ENCODE assay signal across 9 mouse cellular contexts in genomic region chr10:19939282-19939705, GRCm38 (mm10). TPM values are rescaled to one million over a fixed set of nuclear protein-coding genes. Genes with fewer than 3 reads are reported as not detected.
DNase-seq lines count a peak whose midpoint lies in the region; ATAC-seq and TF ChIP-seq lines count a peak whose summit lies in the region.
"Had no signal": no experiment of that assay in that cellular context is flagged by ENCODE, and none has a peak within 500 bp of the region (broad histone marks: within the 10 kb centered on the region; RNA-seq: fewer than 3 reads in every experiment).

No protein-coding gene starts in this region.

- peak; percentile 54 to 56 for DNase-seq in B cell, adult 2 months
- DNase-seq in MEL (ENCODE audit: low read depth, low spot score), result peak; percentile 88
- DNase-seq in cerebellum, adult 11 months, result no peak
- no peak for DNase-seq in urinary bladder, postnatal 4 days (ENCODE audit: low spot score in 2 of 2)
- no peak for DNase-seq in layer of hippocampus, adult 8-10 months (ENCODE audit: low spot score in 2 of 2)
- DNase-seq: heart, postnatal 14 days had no signal

- no peak for TF ChIP-seq RAD21 in MEL (IDR thresholded peaks at IDR 0.05; ENCODE audit: low read depth, low read length)

- H3K4me2 ChIP-seq in kidney, embryonic 14.5 days (replicated peaks; ENCODE audit: low read depth, low read length), result no peak overlapping the region

- H3K9ac ChIP-seq in MEL (ENCODE audit: control insufficient read depth, low read depth, low read length, poor library complexity, severe bottlenecking), result peak overlapping the region; percentile 38
- H3K9ac ChIP-seq in kidney, embryonic 14.5 days (ENCODE audit: low read depth, low read length), result no peak overlapping the region

- TF ChIP-seq EP300 in MEL (IDR thresholded peaks at IDR 0.05; ENCODE audit: low read depth in 1 of 2, low read length in 2 of 2), result peak; percentile 63 to 87

- H3K27me3 ChIP-seq in MEL (ENCODE audit: control insufficient read depth in 1 of 2, insufficient read depth in 2 of 2, low read length in 2 of 2), result peaks cover 6 to 10% of the 10 kb centered on the region in 2 experiments
- no peaks in the 10 kb centered on the region for H3K27me3 ChIP-seq in kidney, embryonic 14.5 days (ENCODE audit: control insufficient read depth, insufficient read depth, low read length)

- peak overlapping the region; percentile 25 to 45; a peak in 2 of 4 replicates for H3K4me3 ChIP-seq in MEL (ENCODE audit: control insufficient read depth in 1 of 2, insufficient read depth in 1 of 2, low read depth in 2 of 2, low read length in 2 of 2)
- no peak overlapping the region for H3K4me3 ChIP-seq in kidney, embryonic 14.5 days (ENCODE audit: low read length)
- H3K4me3 ChIP-seq: myocyte had no signal

- WGBS in kidney, embryonic 14.5 days, result 33% methylated on average over 8 of the region's 8 CpGs

- no peak for TF ChIP-seq CTCF in MEL (IDR thresholded peaks at IDR 0.05 in 2 of 3, conservative IDR thresholded peaks at IDR 0.05 in 1 of 3; ENCODE audit: control insufficient read depth in 1 of 3, insufficient read depth in 1 of 3, low read depth in 2 of 3, low read length in 3 of 3, poor library complexity in 1 of 3, severe bottlenecking in 1 of 3)

- ATAC-seq in kidney, embryonic 14.5 days (ENCODE audit: low FRiP score, low TSS enrichment), result peak; percentile 36; the same call in 1 of the 2 replicates
- peak; percentile 73 for ATAC-seq in megakaryocyte-erythroid progenitor cell, adult 5-6 weeks (replicated peaks; ENCODE audit: low FRiP score, low TSS enrichment, poor library complexity, severe bottlenecking)

- no peaks in the 10 kb centered on the region for H3K9me3 ChIP-seq in MEL (replicated peaks; ENCODE audit: insufficient read depth, low read length)
- no peaks in the 10 kb centered on the region for H3K9me3 ChIP-seq in kidney, embryonic 14.5 days (ENCODE audit: control insufficient read depth, low read length)

- H3K79me2 ChIP-seq in MEL (ENCODE audit: control insufficient read depth, insufficient read depth, low read length, poor library complexity), result no peaks in the 10 kb centered on the region

- no peak for TF ChIP-seq POLR2A in MEL (IDR thresholded peaks at IDR 0.05; ENCODE audit: control insufficient read depth in 1 of 2, insufficient read depth in 1 of 2, low read depth in 1 of 2, low read length in 2 of 2, poor library complexity in 1 of 2)

- peak overlapping the region; percentile 52 for H3K27ac ChIP-seq in MEL (ENCODE audit: control insufficient read depth, low read depth, low read length)
- peak overlapping the region; percentile 42; the same call in 1 of the 2 replicates for H3K27ac ChIP-seq in kidney, embryonic 14.5 days (ENCODE audit: low read depth, low read length)

- H3K4me1 ChIP-seq in MEL (ENCODE audit: control insufficient read depth in 1 of 2, insufficient read depth in 2 of 2, low read length in 2 of 2), result peaks cover 2 to 23% of the 10 kb centered on the region in 2 experiments
- H3K4me1 ChIP-seq in kidney, embryonic 14.5 days (ENCODE audit: control insufficient read depth, insufficient read depth, low read length), result peaks cover 35% of the 10 kb centered on the region; the same call in 1 of the 2 replicates

- peaks cover 0 to 13% of the 10 kb centered on the region in 2 experiments; a peak in 2 of 4 replicates for H3K36me3 ChIP-seq in MEL (ENCODE audit: control insufficient read depth in 1 of 2, insufficient read depth in 2 of 2, low read length in 2 of 2)
- no peaks in the 10 kb centered on the region for H3K36me3 ChIP-seq in kidney, embryonic 14.5 days (ENCODE audit: control insufficient read depth, insufficient read depth, low read length)

TF ChIP-seq in MEL, 35 proteins besides CTCF, POLR2A, EP300 and RAD21:
- TF ChIP-seq MAFK (IDR thresholded peaks at IDR 0.05; ENCODE audit: borderline replicate concordance, low read depth, low read length) (no peak), MYB (IDR thresholded peaks at IDR 0.05; ENCODE audit: low read depth, low read length) (no peak), ETS1 (IDR thresholded peaks at IDR 0.05; ENCODE audit: low read depth, low read length) (peak; percentile 76), KAT2A (conservative IDR thresholded peaks at IDR 0.05; ENCODE audit: low read depth, low read length) (no peak), POLR2AphosphoS5 (IDR thresholded peaks at IDR 0.05; ENCODE audit: borderline replicate concordance, low read depth, low read length) (no peak), MAX (IDR thresholded peaks at IDR 0.05; ENCODE audit: low read length) (peak; percentile 29; the same call in 1 of the 2 replicates), GABPA (IDR thresholded peaks at IDR 0.05; ENCODE audit: low read depth, low read length) (no peak), JUND (IDR thresholded peaks at IDR 0.05; ENCODE audit: low read depth, low read length) (no peak), MEF2A (IDR thresholded peaks at IDR 0.05; ENCODE audit: extremely low read depth, insufficient replicate concordance, low read depth, low read length, poor library complexity, severe bottlenecking) (no peak), NRF1 (IDR thresholded peaks at IDR 0.05; ENCODE audit: insufficient read depth, low read depth, low read length, poor library complexity, severe bottlenecking) (no peak), SIN3A (IDR thresholded peaks at IDR 0.05; ENCODE audit: low read length) (0 out of 2 replicates have a peak, but pooled peaks have one; percentile 11), SMC3 (IDR thresholded peaks at IDR 0.05; ENCODE audit: low read depth, low read length) (no peak), POLR2AphosphoS2 (IDR thresholded peaks at IDR 0.05; ENCODE audit: low read length) (no peak), RCOR1 (IDR thresholded peaks at IDR 0.05; ENCODE audit: low read depth, low read length) (peak; percentile 70; the same call in 1 of the 2 replicates), CHD2 (IDR thresholded peaks at IDR 0.05; ENCODE audit: low read length) (no peak), ZNF384 (IDR thresholded peaks at IDR 0.05; ENCODE audit: low read depth, low read length) (no peak), USF2 (IDR thresholded peaks at IDR 0.05; ENCODE audit: borderline replicate concordance in 1 of 2, insufficient read depth in 1 of 2, low read depth in 1 of 2, low read length in 2 of 2) (no peak), ZMIZ1 (IDR thresholded peaks at IDR 0.05; ENCODE audit: low read depth, low read length) (no peak), UBTF (IDR thresholded peaks at IDR 0.05; ENCODE audit: borderline replicate concordance, insufficient read depth, low read depth, low read length) (no peak), TCF12 (IDR thresholded peaks at IDR 0.05; ENCODE audit: low read depth, low read length) (peak; percentile 35; the same call in 1 of the 2 replicates), NELFE (IDR thresholded peaks at IDR 0.05; ENCODE audit: low read depth, low read length) (no peak), CHD1 (IDR thresholded peaks at IDR 0.05; ENCODE audit: low read depth, low read length) (no peak), GATA1 (IDR thresholded peaks at IDR 0.05; ENCODE audit: low read depth, low read length) (peak; percentile 71), E2F4 (IDR thresholded peaks at IDR 0.05; ENCODE audit: borderline replicate concordance, low read depth, low read length) (no peak), MAZ (IDR thresholded peaks at IDR 0.05; ENCODE audit: low read depth, low read length) (no peak), TBP (IDR thresholded peaks at IDR 0.05; ENCODE audit: low read depth, low read length) (no peak), USF1 (IDR thresholded peaks at IDR 0.05; ENCODE audit: low read depth, low read length) (no peak), MYC (IDR thresholded peaks at IDR 0.05; ENCODE audit: low read depth, low read length) (no peak), ZKSCAN1 (IDR thresholded peaks at IDR 0.05; ENCODE audit: low read depth, low read length) (no peak), MXI1 (IDR thresholded peaks at IDR 0.05; ENCODE audit: low read depth, low read length) (no peak), ZC3H11A (IDR thresholded peaks at IDR 0.05; ENCODE audit: low read depth, low read length) (no peak), BHLHE40 (IDR thresholded peaks at IDR 0.05; ENCODE audit: borderline replicate concordance, low read depth, low read length) (peak; percentile 16; the same call in 1 of the 2 replicates), HCFC1 (IDR thresholded peaks at IDR 0.05; ENCODE audit: low read depth, low read length) (no peak), ELF1 (IDR thresholded peaks at IDR 0.05; ENCODE audit: low read depth, low read length) (peak; percentile 39; the same call in 1 of the 2 replicates), TAL1 (IDR thresholded peaks at IDR 0.05; ENCODE audit: low read length) (no peak)

RNA-seq across cellular contexts. Expression of gene Map3k5, which starts 5.0 kb away (rescaled TPM):
- 0.35 and 0.39 TPM in 2 replicates for total RNA-seq in MEL (2012; rRNA removed)
- polyA plus RNA-seq in MEL (2012; ENCODE audit: insufficient read depth in 1 of 2, insufficient read length in 2 of 2, low read depth in 1 of 2, low replicate concordance in 2 of 2, missing spikeins in 1 of 2), result under 1 TPM in 1 of 2 experiments, not detected in 1; 0.97 TPM
- 2.2 and 4.0 TPM in 2 replicates for polyA plus RNA-seq in kidney, embryonic 14.5 days (2014; fragmentation: Nextera tagmentation; extraction: Ambion mirVana)
- 2.8 and 12.8 TPM in 2 replicates for total RNA-seq in megakaryocyte-erythroid progenitor cell, adult 5-6 weeks (2014; fragmentation: Nextera tagmentation)
- total RNA-seq in megakaryocyte-erythroid progenitor cell, adult 5-6 weeks (2017), result 4.2 and 5.9 TPM in 2 replicates
- total RNA-seq in layer of hippocampus, adult 8-10 months (2022), result 10 to 100 TPM; 24.6 to 33.6 (median 24.8) TPM

RNA-seq across cellular contexts. Expression of gene Pex7, which starts 31.8 kb away (rescaled TPM):
- total RNA-seq in MEL (2012; rRNA removed), result 15.8 and 16.0 TPM in 2 replicates
- polyA plus RNA-seq in MEL (2012; ENCODE audit: insufficient read depth in 1 of 2, insufficient read length in 2 of 2, low read depth in 1 of 2, low replicate concordance in 2 of 2, missing spikeins in 1 of 2), result 10 to 100 TPM in 1 of 2 experiments, not detected in 1; 22.1 TPM
- 36.1 and 45.4 TPM in 2 replicates for polyA plus RNA-seq in kidney, embryonic 14.5 days (2014; fragmentation: Nextera tagmentation; extraction: Ambion mirVana)
- 21.9 and 28.2 TPM in 2 replicates for total RNA-seq in megakaryocyte-erythroid progenitor cell, adult 5-6 weeks (2014; fragmentation: Nextera tagmentation)
- 16.0 and 20.9 TPM in 2 replicates for total RNA-seq in megakaryocyte-erythroid progenitor cell, adult 5-6 weeks (2017)
- 10 to 100 TPM; 20.8 to 24.8 (median 23.2) TPM for total RNA-seq in layer of hippocampus, adult 8-10 months (2022)

Comparison
In these comparisons a context has a peak if more than half of its experiments do, and no peak if none do; other contexts are left out.
1. DNase-seq: peak in B cell, adult 2 months (2 of 2) and MEL (single experiment); none in cerebellum, adult 11 months (single experiment), urinary bladder, postnatal 4 days (0 of 2) and layer of hippocampus, adult 8-10 months (0 of 2).